Mouse (Mus musculus) intestine, postnatal 0 days (tissue): ENCODE measurements around the gene Reep6. TPM values are rescaled to one million over a fixed set of nuclear protein-coding genes. Genes with fewer than 3 reads are reported as not detected.
A peak's percentile ranks its signal among the peaks of the same experiment; 100 is the strongest.

Experiments used
- ATAC-seq: fragments of 200-750 bp; cut with Nextera tagmentation; 2 replicates; pipeline ENCODE4 v1.8.0; 2017; ENCODE audit warnings: mild to moderate bottlenecking, moderate TSS enrichment, moderate library complexity
- H3K27ac ChIP-seq: fragments of 300-500 bp; sonication (generic); 2 replicates; pipeline ENCODE4 v1.5.1; 2014; ENCODE audit warnings: mild to moderate bottlenecking, low read depth, low read length, moderate library complexity
- H3K27me3 ChIP-seq: fragments of 300-500 bp; sonication (generic); replicated peaks from 2 replicates; pipeline ENCODE4 v1.6.1; 2014; ENCODE audit warnings: low read length, mixed read lengths; ENCODE audit not compliant: control insufficient read depth, insufficient read depth
- H3K36me3 ChIP-seq: fragments of 300-500 bp; sonication (generic); 2 replicates; pipeline ENCODE4 v1.6.1; 2014; ENCODE audit warnings: mild to moderate bottlenecking, moderate library complexity; ENCODE audit not compliant: control insufficient read depth, insufficient read depth
- H3K4me1 ChIP-seq: fragments of 300-500 bp; sonication (generic); replicated peaks from 2 replicates; pipeline ENCODE4 v1.6.1; 2014; ENCODE audit warnings: antibody characterized with exemption, low read length, mixed read lengths; ENCODE audit not compliant: control insufficient read depth, insufficient read depth
- H3K4me2 ChIP-seq: fragments of 300-500 bp; sonication (generic); replicated peaks from 2 replicates; pipeline ENCODE4 v1.6.1; 2014; ENCODE audit warnings: low read depth, mild to moderate bottlenecking, moderate library complexity
- H3K4me3 ChIP-seq: fragments of 300-500 bp; sonication (generic); 2 replicates; pipeline ENCODE4 v1.5.1; 2014; ENCODE audit warnings: low read depth, low read length
- H3K9ac ChIP-seq: fragments of 300-500 bp; sonication (generic); 2 replicates; pipeline ENCODE4 v1.6.1; 2014; ENCODE audit warnings: mild to moderate bottlenecking, low read depth, low read length
- H3K9me3 ChIP-seq: fragments of 300-500 bp; sonication (generic); 2 replicates; pipeline ENCODE4 v1.6.1; 2016; ENCODE audit warnings: mixed run types; ENCODE audit not compliant: control insufficient read depth
- CTCF ChIP-seq: sonication (generic); IDR thresholded peaks from 2 replicates; pipeline ENCODE4 v1.5.1; 2016; ENCODE audit warnings: low read depth, mild to moderate bottlenecking, control low read depth, antibody characterized with exemption, moderate library complexity
- WGBS: fragments of 180-500 bp; shearing (Covaris S2); extraction: QIAGEN DNeasy Blood & Tissue Kit; methylation state at CpG from one replicate; pipeline ENCODE4 v1.1.7; 2014; 5-methylcytosine and 5-hydroxymethylcytosine counted together
- polyA plus RNA-seq: library from polyadenylated mRNA; unstranded; fragments of >200 nt; fragmentation: Nextera tagmentation; extraction: Ambion mirVana; gene quantifications from 2 replicates; pipeline ENCODE4 v1.2.1, GENCODE M21; 2015

Reep6 gene
- polyA plus RNA-seq, 1 experiment from 2014 or later, result 261 TPM

DNA sequence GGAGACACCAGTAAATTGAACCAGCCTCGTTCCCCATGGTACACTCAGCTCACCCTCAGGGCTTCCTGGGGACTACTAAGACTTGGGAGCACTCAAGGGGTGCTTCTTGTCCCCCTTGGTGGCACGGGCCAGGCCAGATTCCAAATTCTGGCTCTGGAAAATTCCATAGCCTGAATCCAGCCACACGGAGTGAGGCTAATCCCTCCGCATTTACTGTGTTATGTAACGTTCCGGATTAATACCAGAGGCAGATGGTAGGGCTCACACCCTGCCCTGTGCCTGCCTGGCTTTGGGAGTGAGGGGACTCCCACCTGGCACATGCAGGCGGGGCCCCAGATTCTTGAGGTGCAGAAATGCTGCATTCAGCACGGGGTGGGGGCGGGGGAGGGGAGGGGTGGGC, 25.7 kb downstream of the Reep6 start:
- WGBS, result 12% methylated on average over 9 of the region's 9 CpGs

DNA sequence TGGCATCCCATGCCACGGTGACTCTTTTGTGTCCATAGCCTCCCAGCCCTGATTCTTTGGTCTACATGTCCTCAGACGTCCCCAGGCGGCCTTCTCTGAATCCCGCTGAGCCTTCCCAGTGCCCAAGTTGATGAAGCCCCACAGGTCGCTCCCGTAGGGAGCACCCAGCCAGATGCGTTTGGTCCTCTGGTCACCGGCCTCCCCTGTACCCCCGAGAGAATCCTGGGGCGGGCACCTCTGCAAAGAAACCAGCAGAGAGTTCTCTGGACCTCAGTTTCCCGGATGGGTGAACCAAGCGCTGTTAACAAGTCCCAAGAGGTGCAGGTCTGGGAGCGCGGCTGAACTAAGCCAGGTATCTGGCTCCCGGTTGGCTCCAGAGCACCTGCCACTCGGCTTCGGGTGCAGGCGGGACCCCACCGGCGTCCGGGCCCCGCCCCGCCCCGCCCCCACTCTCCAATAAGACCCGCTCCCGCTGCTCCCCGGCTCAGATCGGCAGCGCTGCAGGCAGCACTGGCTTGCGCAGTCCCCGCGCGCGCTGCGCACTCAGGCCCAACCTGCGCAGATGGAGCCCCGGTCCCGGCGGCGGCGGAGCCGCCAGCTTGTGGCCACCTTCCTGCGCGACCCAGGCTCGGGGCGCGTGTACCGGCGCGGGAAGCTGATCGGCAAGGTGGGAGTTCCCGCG, 26.4 kb downstream of the Reep6 start, which contains the start of gene Plk5:
Gene Plk5, plus strand, starts transcription at position 459 of the 682 bp plus-strand sequence.
- 0 out of 2 replicates have a peak, but pooled peaks cover 3% of the 10 kb centered on the region for H3K4me1 ChIP-seq
- WGBS, result 1% methylated on average over 52 of the region's 53 CpGs

More for the DNA sequence above, 25.7 kb downstream of the Reep6 start:
- Histone ChIP-seq H3K4me3 (no peak overlapping the region), H3K27ac (no peak overlapping the region), H3K36me3 (no peaks in the 10 kb centered on the region), H3K9ac (no peak overlapping the region), H3K27me3 (peaks cover 53% of the 10 kb centered on the region), H3K9me3 (no peaks in the 10 kb centered on the region), H3K4me1 (0 out of 2 replicates have a peak, but pooled peaks cover 3% of the 10 kb centered on the region), H3K4me2 (no peak overlapping the region)
- ATAC-seq, result no peak
- TF ChIP-seq CTCF, result no peak

DNA sequence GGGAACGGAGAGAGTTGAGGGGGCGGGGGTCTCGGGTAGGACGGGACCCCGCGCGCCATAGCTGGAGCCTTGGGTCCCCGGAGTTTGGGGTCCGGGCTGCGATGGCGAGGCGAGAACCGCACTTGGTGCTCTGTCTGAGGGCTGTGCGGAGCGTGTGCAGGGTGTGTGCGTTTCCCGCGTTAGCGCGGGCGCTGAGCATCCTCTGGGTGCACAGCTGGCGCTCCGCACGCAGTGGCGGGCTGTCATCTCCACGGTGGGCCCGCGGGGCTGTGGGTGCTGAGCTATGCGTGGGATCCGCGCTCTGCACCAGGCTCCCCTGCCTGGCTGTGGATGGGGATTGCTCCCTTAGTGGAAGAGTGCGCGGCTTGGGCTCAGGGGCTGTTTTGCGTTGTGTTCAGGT, 27.0 kb downstream of the Reep6 start:
- Histone ChIP-seq H3K9ac (no peak overlapping the region), H3K27ac (no peak overlapping the region), H3K9me3 (no peaks in the 10 kb centered on the region), H3K27me3 (peaks cover 53% of the 10 kb centered on the region), H3K4me3 (peak overlapping the region; percentile 29), H3K4me2 (peak overlapping the region; percentile 35), H3K4me1 (0 out of 2 replicates have a peak, but pooled peaks cover 3% of the 10 kb centered on the region), H3K36me3 (no peaks in the 10 kb centered on the region)
- TF ChIP-seq CTCF, result no peak
- WGBS, result 3% methylated on average over 34 of the region's 34 CpGs
- no peak for ATAC-seq

More for the DNA sequence above, 26.4 kb downstream of the Reep6 start, which contains the start of gene Plk5:
- no peaks in the 10 kb centered on the region for H3K36me3 ChIP-seq
- no peaks in the 10 kb centered on the region for H3K9me3 ChIP-seq
- peak within 1 kb of the TSS; percentile 35 for H3K4me2 ChIP-seq
- H3K9ac ChIP-seq, result no peak within 1 kb of the TSS
- no peak for ATAC-seq
- H3K4me3 ChIP-seq, result peak within 1 kb of the TSS; percentile 29
- TF ChIP-seq CTCF, result no peak
- peaks cover 53% of the 10 kb centered on the region for H3K27me3 ChIP-seq
- no peak within 1 kb of the TSS for H3K27ac ChIP-seq

DNA sequence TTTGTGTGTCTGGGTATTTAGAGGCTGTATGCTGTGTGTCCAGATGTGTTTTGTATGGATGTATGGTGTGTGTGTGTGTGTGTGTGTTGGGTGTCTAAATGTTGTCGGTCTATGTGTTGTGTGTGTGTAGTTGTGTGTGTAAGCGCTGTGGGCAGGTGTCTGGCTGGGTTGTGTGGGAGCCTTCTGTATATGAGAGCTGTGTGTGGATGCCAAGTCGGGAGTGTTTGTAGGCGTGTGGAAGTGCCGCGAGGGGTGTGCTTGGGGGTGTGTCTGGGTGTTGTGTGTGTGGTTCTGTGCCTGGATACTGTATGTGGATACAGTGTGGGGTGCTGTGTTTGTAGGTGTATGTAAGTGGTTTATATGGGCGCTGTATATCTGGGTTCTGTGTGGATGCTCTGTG, 27.6 kb downstream of the Reep6 start:
- Histone ChIP-seq H3K27ac (no peak overlapping the region), H3K9ac (no peak overlapping the region), H3K27me3 (peaks cover 53% of the 10 kb centered on the region), H3K4me2 (peak overlapping the region; percentile 61), H3K4me3 (peak overlapping the region; percentile 25), H3K4me1 (0 out of 2 replicates have a peak, but pooled peaks cover 3% of the 10 kb centered on the region), H3K9me3 (no peaks in the 10 kb centered on the region), H3K36me3 (no peaks in the 10 kb centered on the region)
- 0 out of 2 replicates have a peak, but pooled peaks have one; percentile 3 for ATAC-seq
- TF ChIP-seq CTCF, result no peak
- WGBS, result 30% methylated on average over 7 of the region's 7 CpGs

DNA sequence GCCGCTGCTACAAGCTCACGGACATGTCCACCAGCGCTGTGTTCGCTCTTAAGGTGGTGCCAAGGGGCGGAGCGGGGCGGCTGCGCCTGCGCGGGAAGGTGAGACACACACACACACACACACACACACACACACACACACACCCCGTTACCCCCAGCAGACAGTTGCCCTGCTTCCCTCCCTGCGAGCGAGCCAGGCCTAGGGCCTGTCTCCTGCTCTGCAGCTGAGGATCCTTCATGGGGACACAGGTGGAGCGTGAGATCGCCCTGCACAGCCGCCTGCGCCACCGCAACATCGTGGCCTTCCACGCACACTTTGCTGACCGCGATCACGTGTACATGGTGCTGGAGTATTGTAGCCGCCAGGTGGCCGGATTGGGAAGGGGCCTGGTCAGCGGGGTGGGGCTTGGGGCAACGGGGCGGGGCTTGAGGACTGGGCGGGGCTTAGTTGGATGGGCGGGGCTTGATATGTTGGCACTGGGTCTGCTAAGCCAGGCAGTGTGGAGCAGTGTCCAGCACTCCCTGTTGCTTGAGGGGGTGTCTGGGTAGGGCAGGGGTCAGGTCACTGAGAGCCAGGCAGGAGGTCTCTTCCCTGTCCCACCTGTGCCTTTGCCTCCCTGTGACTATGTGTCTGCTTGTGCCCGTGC, 28.4 kb downstream of the Reep6 start:
- Histone ChIP-seq H3K4me3 (peak overlapping the region; percentile 25), H3K27me3 (peaks cover 53% of the 10 kb centered on the region), H3K9me3 (no peaks in the 10 kb centered on the region), H3K4me2 (peak overlapping the region; percentile 61), H3K4me1 (0 out of 2 replicates have a peak, but pooled peaks cover 3% of the 10 kb centered on the region), H3K9ac (no peak overlapping the region), H3K27ac (no peak overlapping the region), H3K36me3 (no peaks in the 10 kb centered on the region)
- 6% methylated on average over 30 of the region's 31 CpGs for WGBS
- peak; percentile 48 for TF ChIP-seq CTCF
- ATAC-seq, result peak; percentile 31

DNA sequence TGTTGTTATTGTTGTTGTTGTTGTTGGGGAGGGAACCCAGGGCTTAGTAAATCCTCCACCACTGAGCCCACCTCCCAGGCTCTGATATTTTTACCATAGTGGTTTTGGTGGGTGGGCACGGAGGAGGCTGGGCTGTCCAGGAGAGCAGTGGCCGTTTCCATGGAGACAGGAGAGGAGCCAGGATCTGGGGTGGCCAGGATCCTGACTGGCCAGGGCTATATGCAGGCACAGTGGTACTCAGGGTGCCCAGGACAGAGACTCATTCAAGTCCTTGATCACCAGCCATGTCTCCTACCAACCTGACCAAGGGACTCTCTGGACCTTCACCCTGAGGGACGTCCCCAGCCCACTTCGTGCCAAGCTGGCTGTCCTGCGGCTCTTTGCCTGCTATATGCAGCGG, 34.0 kb downstream of the Reep6 start:
- no peak for ATAC-seq
- WGBS, result 43% methylated on average over 6 of the region's 6 CpGs
- Histone ChIP-seq H3K4me2 (no peak overlapping the region), H3K9me3 (no peaks in the 10 kb centered on the region), H3K36me3 (no peaks in the 10 kb centered on the region), H3K4me1 (no peaks in the 10 kb centered on the region), H3K4me3 (no peak overlapping the region), H3K27ac (no peak overlapping the region), H3K9ac (no peak overlapping the region), H3K27me3 (peaks cover 12% of the 10 kb centered on the region)
- no peak for TF ChIP-seq CTCF
